Mouse (Mus musculus) CH12.LX (cell line): ENCODE data around the gene Hist1h2ba. TPM values are rescaled to one million over a fixed set of nuclear protein-coding genes. Genes with fewer than 3 reads are reported as not detected.

ENCODE experiments used
- DNase-seq: peaks from one replicate; pipeline ENCODE4 v3.0.0-alpha.2; 2013; ENCODE audit errors: extremely low read depth
- H3K27ac ChIP-seq: 2 replicates; pipeline ENCODE4 v1.5.1; 2012; ENCODE audit warnings: low read depth, mild to moderate bottlenecking, control low read depth, moderate library complexity; ENCODE audit not compliant: insufficient read depth
- H3K27me3 ChIP-seq: replicated peaks from 2 replicates; pipeline ENCODE3; 2012; ENCODE audit warnings: inconsistent platforms
- H3K36me3 ChIP-seq, 2 experiments: replicated peaks in 1 of 2; 2 replicates each; pipeline versions ENCODE3 to v1.6.1; 2012; ENCODE audit warnings: inconsistent platforms in 1 of 2, low read length in 1 of 2, mild to moderate bottlenecking in 1 of 2, mixed read lengths in 1 of 2, moderate library complexity in 1 of 2; ENCODE audit not compliant: control insufficient read depth in 1 of 2, insufficient read depth in 1 of 2
- H3K4me1 ChIP-seq, 2 experiments: 2 replicates each; pipeline ENCODE4 v1.6.1; 2012; ENCODE audit warnings: inconsistent platforms in 1 of 2, moderate library complexity in 1 of 2; ENCODE audit not compliant: insufficient read depth in 2 of 2, control insufficient read depth in 1 of 2
- H3K4me2 ChIP-seq: 2 replicates; pipeline ENCODE4 v1.6.1; 2012; ENCODE audit warnings: low read depth, mild to moderate bottlenecking, control low read depth; ENCODE audit not compliant: poor library complexity, insufficient read depth, severe bottlenecking
- H3K4me3 ChIP-seq, 3 experiments: fragments of 150-350 bp in 1 of 3; sonication (generic) in 1 of 3; replicated peaks in 1 of 3; 2 replicates each; pipeline versions ENCODE3 to v1.5.1; 2011 to 2012; ENCODE audit warnings: low read depth in 2 of 3, low read length in 2 of 3, mild to moderate bottlenecking in 2 of 3, moderate library complexity in 2 of 3, control low read depth in 1 of 3, improper control_type of control experiment in 1 of 3, inconsistent platforms in 1 of 3, mixed read lengths in 1 of 3; ENCODE audit not compliant: poor library complexity in 1 of 3
- H3K79me2 ChIP-seq: replicated peaks from 2 replicates; pipeline ENCODE4 v1.6.1; 2012; ENCODE audit warnings: mild to moderate bottlenecking, moderate library complexity; ENCODE audit not compliant: control insufficient read depth, poor library complexity, insufficient read depth, severe bottlenecking; ENCODE audit errors: extremely low read depth
- H3K9ac ChIP-seq: 2 replicates; pipeline ENCODE4 v1.6.1; 2012; ENCODE audit warnings: low read depth, mild to moderate bottlenecking, control low read depth, moderate library complexity; ENCODE audit not compliant: insufficient read depth
- H3K9me3 ChIP-seq: replicated peaks from 2 replicates; pipeline ENCODE3; 2012; ENCODE audit warnings: low read length, inconsistent platforms, mixed read lengths
- BHLHE40 ChIP-seq: IDR thresholded peaks from 2 replicates; pipeline ENCODE4 v1.6.1; 2011; ENCODE audit warnings: mild to moderate bottlenecking, low read depth, low read length, improper control_type of control experiment
- CTCF ChIP-seq, 2 experiments: IDR thresholded peaks in 1 of 2; conservative IDR thresholded peaks in 1 of 2; 2 replicates each; pipeline ENCODE4 v1.5.1; 2011 to 2012; ENCODE audit warnings: low read depth in 2 of 2, low read length in 2 of 2, improper control_type of control experiment in 1 of 2, inconsistent platforms in 1 of 2, mild to moderate bottlenecking in 1 of 2, moderate library complexity in 1 of 2
- E2F4 ChIP-seq: IDR thresholded peaks from 2 replicates; pipeline ENCODE4 v1.6.1; 2011; ENCODE audit warnings: low read depth, low read length, improper control_type of control experiment; ENCODE audit not compliant: insufficient replicate concordance
- ELF1 ChIP-seq: IDR thresholded peaks from 2 replicates; pipeline ENCODE4 v1.6.1; 2014; ENCODE audit warnings: low read depth, mild to moderate bottlenecking, inconsistent platforms, low read length, improper control_type of control experiment
- EP300 ChIP-seq: IDR thresholded peaks from 2 replicates; pipeline ENCODE4 v1.6.1; 2011; ENCODE audit warnings: low read length, improper control_type of control experiment
- ETS1 ChIP-seq: conservative IDR thresholded peaks from 2 replicates; pipeline ENCODE4 v1.6.1; 2012; ENCODE audit warnings: low read depth, mild to moderate bottlenecking, inconsistent platforms, low read length, improper control_type of control experiment, moderate library complexity
- HCFC1 ChIP-seq: IDR thresholded peaks from 2 replicates; pipeline ENCODE4 v1.6.1; 2012; ENCODE audit warnings: low read depth, mild to moderate bottlenecking, inconsistent platforms, low read length, improper control_type of control experiment
- IRF4 ChIP-seq: IDR thresholded peaks from 2 replicates; pipeline ENCODE4 v1.6.1; 2014; ENCODE audit warnings: low read depth, mild to moderate bottlenecking, inconsistent platforms, low read length, improper control_type of control experiment
- JUN ChIP-seq: IDR thresholded peaks from 2 replicates; pipeline ENCODE4 v1.6.1; 2011; ENCODE audit warnings: low read depth, mild to moderate bottlenecking, low read length, improper control_type of control experiment, moderate library complexity; ENCODE audit not compliant: insufficient read depth
- MAX ChIP-seq: IDR thresholded peaks from 2 replicates; pipeline ENCODE4 v1.6.1; 2011; ENCODE audit warnings: low read length, improper control_type of control experiment
- MEF2A ChIP-seq: IDR thresholded peaks from 2 replicates; pipeline ENCODE4 v1.6.1; 2014; ENCODE audit warnings: low read depth, mild to moderate bottlenecking, inconsistent platforms, low read length, improper control_type of control experiment, borderline replicate concordance
- MXI1 ChIP-seq: IDR thresholded peaks from 2 replicates; pipeline ENCODE4 v1.6.1; 2011; ENCODE audit warnings: mild to moderate bottlenecking, low read depth, low read length, improper control_type of control experiment
- MYC ChIP-seq: IDR thresholded peaks from 2 replicates; pipeline ENCODE4 v1.6.1; 2011; ENCODE audit warnings: low read depth, mild to moderate bottlenecking, improper control_type of control experiment, low read length
- NELFE ChIP-seq: IDR thresholded peaks from 2 replicates; pipeline ENCODE4 v1.6.1; 2011; ENCODE audit warnings: low read depth, low read length, improper control_type of control experiment
- NRF1 ChIP-seq: IDR thresholded peaks from 2 replicates; pipeline ENCODE4 v1.6.1; 2014; ENCODE audit warnings: low read depth, mild to moderate bottlenecking, inconsistent platforms, low read length, improper control_type of control experiment, moderate library complexity
- POLR2AphosphoS2 ChIP-seq: IDR thresholded peaks from 2 replicates; pipeline ENCODE4 v1.6.1; 2011; ENCODE audit warnings: low read depth, low read length, improper control_type of control experiment
- SIN3A ChIP-seq: IDR thresholded peaks from 2 replicates; pipeline ENCODE4 v1.6.1; 2012; ENCODE audit warnings: low read length, improper control_type of control experiment, inconsistent platforms
- SMC3 ChIP-seq: IDR thresholded peaks from 2 replicates; pipeline ENCODE4 v1.6.1; 2011; ENCODE audit warnings: low read depth, low read length, improper control_type of control experiment
- TBP ChIP-seq: conservative IDR thresholded peaks from 2 replicates; pipeline ENCODE4 v1.6.1; 2011; ENCODE audit warnings: low read depth, low read length, improper control_type of control experiment
- TCF12 ChIP-seq: IDR thresholded peaks from 2 replicates; pipeline ENCODE4 v1.6.1; 2014; ENCODE audit warnings: low read depth, mild to moderate bottlenecking, inconsistent platforms, low read length, improper control_type of control experiment
- USF1 ChIP-seq: IDR thresholded peaks from 2 replicates; pipeline ENCODE4 v1.6.1; 2014; ENCODE audit warnings: low read depth, mild to moderate bottlenecking, inconsistent platforms, low read length, improper control_type of control experiment
- ZKSCAN1 ChIP-seq: IDR thresholded peaks from 2 replicates; pipeline ENCODE4 v1.6.1; 2012; ENCODE audit warnings: low read depth, inconsistent platforms, low read length, improper control_type of control experiment, borderline replicate concordance
- ZNF384 ChIP-seq: IDR thresholded peaks from 2 replicates; pipeline ENCODE4 v1.6.1; 2012; ENCODE audit warnings: low read depth, low read length, improper control_type of control experiment, inconsistent platforms
- dilution Hi-C: fragments of 300-500 bp; cut with MboI; formaldehyde crosslinking; loops from 2 replicates; pipeline ENCODE4 v1.14.3; 2020; ENCODE audit warnings: low sequenced_read_pairs; ENCODE audit not compliant: extremely low pct_unique_long_range_greater_than_20kb, extremely low pct_ligation_motif_present
- in situ Hi-C: fragments of 300-500 bp; cut with MboI; formaldehyde crosslinking; loops from 3 replicates; pipeline ENCODE4 v1.14.3; 2019; ENCODE audit warnings: low sequenced_read_pairs, low pct_ligation_motif_present, low pct_unique_long_range_greater_than_20kb, mixed read lengths
- polyA plus RNA-seq: library from polyadenylated mRNA; unstranded; fragments of >175 nt; gene quantifications from 2 replicates; pipeline ENCODE4 v1.2.1, GENCODE M21; 2012; ENCODE audit warnings: low read depth; ENCODE audit not compliant: insufficient read length
- total RNA-seq, 2 experiments: library from RNA; depleted of rRNA; stranded (reverse); fragments of 300-350 nt in 1 of 2; fragments of >200 nt in 1 of 2; gene quantifications; 2 replicates each; pipeline ENCODE4 v1.2.3; 2012 to 2014

The Hist1h2ba gene
- total and polyA plus RNA-seq, 3 experiments, result not detected

DNA sequence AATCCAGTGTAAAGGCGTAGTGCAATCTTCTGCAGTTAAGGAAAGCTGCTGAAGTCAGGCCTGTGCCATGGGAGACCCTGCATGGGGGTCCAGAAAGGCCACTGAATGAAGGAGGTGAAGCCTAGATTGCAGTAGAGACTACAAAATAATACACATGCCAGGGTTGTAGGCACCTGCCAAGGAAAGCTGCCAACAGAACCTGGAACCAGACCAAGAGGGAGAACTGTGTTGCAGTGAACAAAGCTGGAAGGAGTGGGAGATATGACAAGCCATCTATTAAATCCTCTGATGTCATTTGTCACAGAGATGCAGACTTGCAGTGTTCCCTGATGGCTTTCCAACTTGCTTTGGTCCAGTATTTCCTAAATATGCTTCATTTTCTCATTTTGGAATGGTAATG is 4.7 kb upstream of the Hist1h2ba start:
- no peak overlapping the region for H3K4me3 ChIP-seq
- no peaks in the 10 kb centered on the region for H3K79me2 ChIP-seq
- DNase-seq, result no peak
- H3K9ac ChIP-seq, result no peak overlapping the region
- no peaks in the 10 kb centered on the region for H3K9me3 ChIP-seq
- no peak overlapping the region for H3K27ac ChIP-seq
- no peaks in the 10 kb centered on the region for H3K36me3 ChIP-seq
- dilution Hi-C loops, result no loop called here
- peaks cover 0 to 10% of the 10 kb centered on the region in 2 experiments; a peak in 1 of 4 replicates for H3K4me1 ChIP-seq
- H3K4me2 ChIP-seq, result no peak overlapping the region
- in situ Hi-C loops, result no loop called here
- no peak for TF ChIP-seq SIN3A
- no peak for TF ChIP-seq USF1
- TF ChIP-seq ELF1, result no peak
- TF ChIP-seq IRF4, result no peak
- TF ChIP-seq MEF2A, result no peak
- TF ChIP-seq MYC, result no peak
- TF ChIP-seq NELFE, result no peak
- TF ChIP-seq ZNF384, result no peak
- TF ChIP-seq ETS1, result no peak
- H3K27me3 ChIP-seq, result no peaks in the 10 kb centered on the region

DNA sequence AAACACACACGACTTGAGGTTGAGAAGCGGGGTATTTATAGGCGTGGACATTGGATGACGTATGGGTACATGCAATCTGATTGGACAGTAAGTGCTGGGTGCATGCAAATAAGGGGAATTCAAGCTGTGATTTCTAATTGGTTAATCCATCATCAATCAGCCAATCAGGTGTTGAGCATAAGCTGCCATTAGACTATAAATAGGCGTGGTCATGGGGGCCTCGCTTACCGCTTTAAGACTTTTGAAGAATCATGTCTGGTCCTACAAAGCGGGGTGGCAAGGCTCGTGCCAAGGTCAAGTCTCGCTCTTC is 210 bp upstream of the Hist1h2ba start, which contains the start of gene Hist1h2aa:
Gene Hist1h2aa (plus strand): TSS at position 252 of the 310 bp plus-strand sequence.
- H3K4me3 ChIP-seq, result no peak within 1 kb of the TSS
- no peak for DNase-seq
- TF ChIP-seq IRF4 (no peak), ZKSCAN1 (no peak), EP300 (no peak), MXI1 (no peak), TBP (no peak), POLR2AphosphoS2 (no peak), TCF12 (no peak), MAX (no peak), E2F4 (no peak), CTCF (conservative IDR thresholded peaks at IDR 0.05 in 1 of 2, IDR thresholded peaks at IDR 0.05 in 1 of 2; ENCODE audit: low read depth in 2 of 2, low read length in 2 of 2) (no peak), ELF1 (no peak), BHLHE40 (no peak), NRF1 (no peak), SMC3 (no peak), HCFC1 (no peak), JUN (no peak)
- TF ChIP-seq, all 38 proteins: peak for 0
- Histone ChIP-seq H3K4me2 (no peak within 1 kb of the TSS), H3K36me3 (no peaks in the 10 kb centered on the region), H3K4me1 (peaks cover 0 to 11% of the 10 kb centered on the region in 2 experiments; a peak in 3 of 4 replicates), H3K9me3 (no peaks in the 10 kb centered on the region), H3K27me3 (no peaks in the 10 kb centered on the region), H3K9ac (no peak within 1 kb of the TSS), H3K27ac (no peak within 1 kb of the TSS), H3K79me2 (no peaks in the 10 kb centered on the region)
- dilution Hi-C loops (no loop called here), in situ Hi-C loops (no loop called here)
